Mouse (Mus musculus): ENCODE measurements around the gene Gm13693.
A peak's percentile ranks its signal among the peaks of the same experiment; 100 is the strongest.
"Not testable (repeated sequence)": the region's sequence is repeated elsewhere in the genome, so short reads cannot be mapped to it uniquely, and the experiment has no call there.

The Gm13693 gene

DNA sequence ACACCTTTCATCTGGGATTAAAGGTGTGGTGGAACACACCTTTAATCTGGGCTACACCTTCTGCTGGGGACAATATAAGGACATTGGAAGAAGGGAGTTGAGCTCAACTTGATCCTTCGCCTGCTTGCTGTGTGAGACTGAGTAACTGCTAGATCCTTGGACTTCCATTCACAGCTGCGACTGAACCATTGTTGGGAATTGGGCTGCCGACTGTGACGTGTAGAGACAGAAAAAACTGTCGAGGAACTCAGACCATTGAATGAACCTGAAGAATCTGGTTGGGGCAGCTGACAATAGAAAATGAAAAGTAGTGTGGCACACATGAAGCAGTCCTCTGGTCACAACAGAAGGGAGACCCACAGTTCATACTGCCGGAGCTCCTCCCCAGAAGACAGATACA, at the start of gene Gm13693:
Gene Gm13693, plus strand, starts transcription at position 301 of the 400 bp plus-strand sequence.
- not testable (repeated sequence) for DNase-seq (ENCODE audit: low read depth, low spot score)

DNA sequence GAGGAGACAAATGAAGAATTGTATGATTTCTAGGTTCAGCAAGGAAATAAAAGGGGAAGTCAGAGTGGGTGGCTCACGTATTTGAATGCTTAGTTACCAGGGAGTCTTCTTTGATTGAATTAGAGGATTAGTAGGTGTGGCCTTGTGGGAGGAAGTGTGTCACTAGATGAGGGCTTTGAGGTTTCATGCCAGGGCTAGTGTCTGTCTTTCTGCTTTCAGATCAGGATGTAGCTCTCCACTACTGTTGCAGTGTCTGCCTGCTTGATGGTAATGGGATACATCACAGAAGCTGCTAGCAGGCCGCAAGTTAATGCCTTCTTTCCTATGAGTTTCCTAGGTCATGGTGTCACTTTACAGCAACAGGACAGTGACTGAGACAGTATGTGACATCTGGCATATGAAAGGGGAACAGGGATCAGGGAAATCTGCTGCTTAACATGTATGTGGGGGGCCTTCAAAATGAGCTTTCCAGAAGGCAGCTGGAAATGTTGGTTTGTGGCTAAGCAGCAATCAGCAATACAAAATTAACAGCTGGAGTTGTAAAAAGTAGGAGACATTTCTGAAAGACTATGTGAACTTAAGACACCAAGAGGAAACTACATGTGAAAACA, 31.7 kb upstream of the Gm13693 start:
- DNase-seq (ENCODE audit: low read depth, low spot score), result peak; percentile 22

DNA sequence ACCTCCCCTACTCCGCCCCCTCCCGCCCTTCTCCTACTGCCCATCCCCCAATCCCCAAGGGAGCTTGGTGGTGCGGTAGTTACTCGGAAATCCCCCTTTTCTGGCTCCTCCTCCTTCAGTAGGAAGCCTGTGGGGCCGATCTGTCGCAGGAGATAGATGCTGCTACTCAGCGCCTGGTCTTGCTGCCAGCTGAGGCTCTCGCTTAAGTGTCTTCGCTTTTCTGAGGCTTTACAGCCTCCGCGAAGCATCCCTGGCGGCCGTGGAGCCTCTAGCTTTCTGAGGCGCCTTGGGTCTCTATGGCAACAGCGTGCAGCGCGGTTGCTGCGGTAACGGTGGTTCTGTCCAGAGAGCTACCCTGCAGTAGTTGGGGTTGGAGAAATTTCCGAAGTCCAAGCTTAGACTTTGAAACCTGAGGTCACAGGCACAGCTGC, 20.4 kb upstream of the Gm13693 start, which contains the start of gene Zswim2:
Gene Zswim2, minus strand, starts transcription at position 298 of the 431 bp plus-strand sequence.
- peak; percentile 86 for DNase-seq (ENCODE audit: low read depth, low spot score)

DNA sequence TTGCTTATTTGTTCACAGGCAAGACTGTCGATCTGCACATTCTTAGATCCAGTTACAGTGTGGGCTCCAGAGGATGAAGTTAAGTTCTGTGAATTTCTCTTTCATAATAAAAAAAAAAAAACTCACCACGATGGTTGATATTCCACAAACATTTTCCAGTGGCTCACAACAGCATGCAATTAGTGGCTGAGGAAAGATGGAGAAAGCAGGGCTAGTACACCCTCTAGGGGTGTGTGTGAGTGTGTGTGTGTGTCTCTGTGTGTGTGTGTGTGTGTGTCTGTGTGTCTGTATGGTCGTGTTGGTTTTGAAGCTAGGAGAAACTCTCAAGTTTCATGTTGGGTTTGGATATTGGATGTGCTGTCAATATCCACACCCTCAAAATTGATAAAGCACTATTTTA, 19.9 kb upstream of the Gm13693 start:
- DNase-seq (ENCODE audit: low read depth, low spot score), result no peak

DNA sequence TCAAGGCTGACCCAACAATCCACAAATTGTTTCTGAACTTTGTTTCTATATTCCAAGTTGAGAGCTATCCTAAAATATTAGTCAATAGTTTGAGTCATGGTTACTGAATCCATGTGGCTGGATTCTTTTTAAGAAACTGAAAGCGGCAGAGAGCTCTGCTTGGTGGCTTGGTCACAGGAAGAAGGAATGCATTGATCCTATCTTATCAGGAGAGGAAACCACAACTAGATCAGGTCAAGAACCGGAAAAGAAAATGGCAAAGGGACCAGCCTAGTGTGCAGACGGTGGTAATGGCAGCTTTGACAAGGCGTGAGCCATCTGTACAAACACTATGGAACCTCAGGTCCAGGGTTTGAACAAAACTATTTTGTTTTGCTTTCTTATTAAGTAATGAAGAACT, 19.5 kb upstream of the Gm13693 start:
- no peak for DNase-seq (ENCODE audit: low read depth, low spot score)

DNA sequence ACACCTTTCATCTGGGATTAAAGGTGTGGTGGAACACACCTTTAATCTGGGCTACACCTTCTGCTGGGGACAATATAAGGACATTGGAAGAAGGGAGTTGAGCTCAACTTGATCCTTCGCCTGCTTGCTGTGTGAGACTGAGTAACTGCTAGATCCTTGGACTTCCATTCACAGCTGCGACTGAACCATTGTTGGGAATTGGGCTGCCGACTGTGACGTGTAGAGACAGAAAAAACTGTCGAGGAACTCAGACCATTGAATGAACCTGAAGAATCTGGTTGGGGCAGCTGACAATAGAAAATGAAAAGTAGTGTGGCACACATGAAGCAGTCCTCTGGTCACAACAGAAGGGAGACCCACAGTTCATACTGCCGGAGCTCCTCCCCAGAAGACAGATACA, 5.9 kb upstream of the Gm13693 start, which contains the start of gene Gm13698:
Gene Gm13698, plus strand, starts transcription at position 301 of the 400 bp plus-strand sequence.
- not testable (repeated sequence) for DNase-seq (ENCODE audit: low read depth, low spot score)

DNA sequence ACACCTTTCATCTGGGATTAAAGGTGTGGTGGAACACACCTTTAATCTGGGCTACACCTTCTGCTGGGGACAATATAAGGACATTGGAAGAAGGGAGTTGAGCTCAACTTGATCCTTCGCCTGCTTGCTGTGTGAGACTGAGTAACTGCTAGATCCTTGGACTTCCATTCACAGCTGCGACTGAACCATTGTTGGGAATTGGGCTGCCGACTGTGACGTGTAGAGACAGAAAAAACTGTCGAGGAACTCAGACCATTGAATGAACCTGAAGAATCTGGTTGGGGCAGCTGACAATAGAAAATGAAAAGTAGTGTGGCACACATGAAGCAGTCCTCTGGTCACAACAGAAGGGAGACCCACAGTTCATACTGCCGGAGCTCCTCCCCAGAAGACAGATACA, 5.7 kb downstream of the Gm13693 start, which contains the start of gene Gm13695:
Gene Gm13695, plus strand, starts transcription at position 301 of the 400 bp plus-strand sequence.
- DNase-seq (ENCODE audit: low read depth, low spot score), result not testable (repeated sequence)

DNA sequence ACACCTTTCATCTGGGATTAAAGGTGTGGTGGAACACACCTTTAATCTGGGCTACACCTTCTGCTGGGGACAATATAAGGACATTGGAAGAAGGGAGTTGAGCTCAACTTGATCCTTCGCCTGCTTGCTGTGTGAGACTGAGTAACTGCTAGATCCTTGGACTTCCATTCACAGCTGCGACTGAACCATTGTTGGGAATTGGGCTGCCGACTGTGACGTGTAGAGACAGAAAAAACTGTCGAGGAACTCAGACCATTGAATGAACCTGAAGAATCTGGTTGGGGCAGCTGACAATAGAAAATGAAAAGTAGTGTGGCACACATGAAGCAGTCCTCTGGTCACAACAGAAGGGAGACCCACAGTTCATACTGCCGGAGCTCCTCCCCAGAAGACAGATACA, 11.5 kb downstream of the Gm13693 start, which contains the start of gene Gm13696:
Gene Gm13696, plus strand, starts transcription at position 301 of the 400 bp plus-strand sequence.
- not testable (repeated sequence) for DNase-seq (ENCODE audit: low read depth, low spot score)

DNA sequence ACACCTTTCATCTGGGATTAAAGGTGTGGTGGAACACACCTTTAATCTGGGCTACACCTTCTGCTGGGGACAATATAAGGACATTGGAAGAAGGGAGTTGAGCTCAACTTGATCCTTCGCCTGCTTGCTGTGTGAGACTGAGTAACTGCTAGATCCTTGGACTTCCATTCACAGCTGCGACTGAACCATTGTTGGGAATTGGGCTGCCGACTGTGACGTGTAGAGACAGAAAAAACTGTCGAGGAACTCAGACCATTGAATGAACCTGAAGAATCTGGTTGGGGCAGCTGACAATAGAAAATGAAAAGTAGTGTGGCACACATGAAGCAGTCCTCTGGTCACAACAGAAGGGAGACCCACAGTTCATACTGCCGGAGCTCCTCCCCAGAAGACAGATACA, 17.3 kb downstream of the Gm13693 start, which contains the start of gene Gm13694:
Gene Gm13694, plus strand, starts transcription at position 301 of the 400 bp plus-strand sequence.
- DNase-seq (ENCODE audit: low read depth, low spot score), result not testable (repeated sequence)

DNA sequence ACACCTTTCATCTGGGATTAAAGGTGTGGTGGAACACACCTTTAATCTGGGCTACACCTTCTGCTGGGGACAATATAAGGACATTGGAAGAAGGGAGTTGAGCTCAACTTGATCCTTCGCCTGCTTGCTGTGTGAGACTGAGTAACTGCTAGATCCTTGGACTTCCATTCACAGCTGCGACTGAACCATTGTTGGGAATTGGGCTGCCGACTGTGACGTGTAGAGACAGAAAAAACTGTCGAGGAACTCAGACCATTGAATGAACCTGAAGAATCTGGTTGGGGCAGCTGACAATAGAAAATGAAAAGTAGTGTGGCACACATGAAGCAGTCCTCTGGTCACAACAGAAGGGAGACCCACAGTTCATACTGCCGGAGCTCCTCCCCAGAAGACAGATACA, 23.1 kb downstream of the Gm13693 start, which contains the start of gene Gm13697:
Gene Gm13697, plus strand, starts transcription at position 301 of the 400 bp plus-strand sequence.
- not testable (repeated sequence) for DNase-seq (ENCODE audit: low read depth, low spot score)

DNA sequence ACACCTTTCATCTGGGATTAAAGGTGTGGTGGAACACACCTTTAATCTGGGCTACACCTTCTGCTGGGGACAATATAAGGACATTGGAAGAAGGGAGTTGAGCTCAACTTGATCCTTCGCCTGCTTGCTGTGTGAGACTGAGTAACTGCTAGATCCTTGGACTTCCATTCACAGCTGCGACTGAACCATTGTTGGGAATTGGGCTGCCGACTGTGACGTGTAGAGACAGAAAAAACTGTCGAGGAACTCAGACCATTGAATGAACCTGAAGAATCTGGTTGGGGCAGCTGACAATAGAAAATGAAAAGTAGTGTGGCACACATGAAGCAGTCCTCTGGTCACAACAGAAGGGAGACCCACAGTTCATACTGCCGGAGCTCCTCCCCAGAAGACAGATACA, 28.9 kb downstream of the Gm13693 start, which contains the start of gene Gm13691:
Gene Gm13691, plus strand, starts transcription at position 301 of the 400 bp plus-strand sequence.
- not testable (repeated sequence) for DNase-seq (ENCODE audit: low read depth, low spot score)

DNA sequence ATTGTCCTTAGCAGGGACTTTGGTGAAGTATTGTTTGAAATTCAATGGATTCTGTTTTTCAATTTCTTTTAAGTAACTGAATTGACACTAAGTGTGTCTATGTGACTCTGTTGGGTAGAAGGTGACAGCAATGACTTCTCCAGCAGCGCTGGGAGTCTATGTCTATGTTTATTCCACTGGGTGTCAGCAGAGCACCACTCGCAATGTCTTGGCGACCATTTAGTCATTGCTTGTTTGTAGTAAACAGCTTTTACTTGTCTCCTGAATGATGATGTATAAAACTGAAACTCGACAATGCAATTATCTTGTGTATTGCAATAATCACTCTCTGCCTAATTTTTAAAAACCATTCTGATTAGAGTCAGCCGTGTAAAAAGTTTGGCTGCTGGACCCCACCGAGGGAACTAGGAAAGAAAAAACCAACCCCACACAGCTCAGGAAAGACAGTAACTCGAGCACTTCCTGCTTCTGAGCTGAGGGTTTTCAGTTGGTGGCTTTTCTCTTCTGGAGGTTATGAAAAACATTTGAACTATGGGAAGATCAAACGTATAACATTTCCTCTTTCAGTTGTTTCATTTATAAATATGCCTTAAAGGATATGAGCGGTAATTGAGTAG, 32.4 kb downstream of the Gm13693 start:
- DNase-seq (ENCODE audit: low read depth, low spot score), result not testable (repeated sequence)

DNA sequence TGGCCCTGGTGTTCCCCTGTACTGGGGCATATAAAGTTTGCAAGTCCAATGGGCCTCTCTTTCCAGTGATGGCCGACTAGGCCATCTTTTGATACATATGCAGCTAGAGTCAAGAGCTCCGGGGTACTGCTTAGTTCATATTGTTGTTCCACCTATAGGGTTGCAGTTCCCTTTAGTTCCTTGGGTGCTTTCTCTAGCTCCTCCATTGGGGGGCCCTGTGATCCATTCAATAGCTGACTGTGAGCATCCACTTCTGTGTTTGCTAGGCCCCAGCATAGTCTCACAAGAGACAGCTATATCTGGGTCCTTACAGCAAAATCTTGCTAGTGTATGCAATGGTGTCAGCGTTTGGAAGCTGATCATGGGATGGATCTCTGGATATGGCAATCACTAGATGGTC, 33.2 kb downstream of the Gm13693 start:
- not testable (repeated sequence) for DNase-seq (ENCODE audit: low read depth, low spot score)

DNA sequence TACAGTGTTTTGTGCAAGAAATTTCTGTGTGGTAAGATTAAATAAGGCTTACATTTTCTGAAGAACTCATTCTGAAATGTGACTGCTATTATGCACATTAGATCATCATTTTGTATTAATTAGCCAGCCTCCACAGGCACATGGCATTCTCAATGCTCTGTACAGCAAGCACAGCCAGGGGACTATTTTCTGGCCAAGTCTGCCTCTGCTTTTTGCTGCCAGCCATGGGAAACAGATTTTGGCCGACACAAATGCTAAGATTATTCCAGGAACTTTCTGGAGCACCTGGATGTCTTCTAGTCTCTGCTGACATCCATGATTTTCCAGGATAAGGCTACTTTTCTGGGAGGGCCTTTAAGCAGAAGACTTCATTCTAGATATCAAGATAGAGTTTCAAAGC, 47.6 kb downstream of the Gm13693 start:
- no peak for DNase-seq (ENCODE audit: low read depth, low spot score)

DNA sequence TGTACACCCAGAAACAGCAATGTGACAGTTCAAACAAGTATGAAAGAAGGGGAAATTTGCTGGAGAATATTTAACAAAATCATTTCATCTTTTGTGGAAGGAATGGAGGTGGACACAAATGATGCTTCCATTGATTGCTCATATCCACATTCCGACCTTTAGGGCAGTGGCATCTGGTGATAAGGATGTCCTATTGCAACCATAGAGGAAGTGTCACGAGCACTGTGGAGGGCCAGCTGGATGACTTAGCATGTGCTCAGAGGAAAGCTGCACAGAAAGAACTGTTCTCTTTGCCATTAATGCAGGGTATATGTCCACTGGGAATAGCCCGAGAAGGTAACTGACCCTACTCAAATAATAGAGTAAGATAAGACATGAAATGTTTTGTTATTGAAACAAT, 48.5 kb downstream of the Gm13693 start:
- DNase-seq (ENCODE audit: low read depth, low spot score), result no peak

Data from mesoderm, embryonic 11.5 days (tissue).